Mouse (Mus musculus) mesoderm, embryonic 11.5 days (tissue): Measurements from ENCODE around the gene Gm19426.

Experiments used
- DNase-seq: peaks from one replicate; pipeline ENCODE4 v3.0.0-alpha.2; 2012; ENCODE audit warnings: low read depth, low spot score

Gene Gm19426

DNA sequence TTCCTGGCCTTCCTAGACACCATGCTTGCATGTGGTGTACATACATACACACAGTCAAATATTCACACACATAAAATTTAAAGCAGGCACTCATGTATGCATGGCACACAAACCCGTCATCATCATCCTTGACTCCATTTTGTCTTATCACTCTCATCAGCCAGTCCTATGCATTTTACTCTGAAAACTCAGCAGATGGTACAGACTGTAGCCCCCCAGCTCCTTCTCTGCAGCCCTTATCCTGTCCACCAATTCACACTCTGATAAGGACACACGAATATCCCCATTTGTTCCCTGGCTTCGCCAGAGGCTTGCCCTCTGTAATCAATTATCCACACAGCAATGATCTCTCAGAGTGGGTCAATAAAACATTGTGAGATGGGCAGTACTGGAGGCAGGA, 22.3 kb downstream of the Gm19426 start:
- no peak for DNase-seq

DNA sequence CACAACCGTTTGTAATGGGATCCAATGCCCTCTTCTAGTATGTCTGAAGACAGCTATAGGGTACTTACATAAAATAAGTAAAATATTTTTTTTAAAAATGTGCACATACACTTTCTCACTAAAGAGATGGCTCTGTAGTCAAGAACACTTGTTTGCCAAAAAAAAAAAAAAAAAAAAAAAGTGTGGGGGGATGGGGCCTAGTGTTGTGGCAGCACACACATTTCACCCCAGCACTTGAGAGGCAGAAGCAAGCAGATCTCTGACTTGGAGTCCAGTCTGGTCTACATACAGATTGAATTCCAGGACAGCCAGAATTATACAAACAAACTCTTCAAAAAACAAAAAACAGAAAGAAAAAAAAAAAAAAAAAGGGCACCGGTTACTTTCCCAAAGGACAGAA, 22.7 kb downstream of the Gm19426 start:
- DNase-seq: no peak

- no peak for DNase-seq
These were observed 26.1 kb downstream of the Gm19426 start for GRCm38 (mm10) chr2:84717357-84717756.

DNA sequence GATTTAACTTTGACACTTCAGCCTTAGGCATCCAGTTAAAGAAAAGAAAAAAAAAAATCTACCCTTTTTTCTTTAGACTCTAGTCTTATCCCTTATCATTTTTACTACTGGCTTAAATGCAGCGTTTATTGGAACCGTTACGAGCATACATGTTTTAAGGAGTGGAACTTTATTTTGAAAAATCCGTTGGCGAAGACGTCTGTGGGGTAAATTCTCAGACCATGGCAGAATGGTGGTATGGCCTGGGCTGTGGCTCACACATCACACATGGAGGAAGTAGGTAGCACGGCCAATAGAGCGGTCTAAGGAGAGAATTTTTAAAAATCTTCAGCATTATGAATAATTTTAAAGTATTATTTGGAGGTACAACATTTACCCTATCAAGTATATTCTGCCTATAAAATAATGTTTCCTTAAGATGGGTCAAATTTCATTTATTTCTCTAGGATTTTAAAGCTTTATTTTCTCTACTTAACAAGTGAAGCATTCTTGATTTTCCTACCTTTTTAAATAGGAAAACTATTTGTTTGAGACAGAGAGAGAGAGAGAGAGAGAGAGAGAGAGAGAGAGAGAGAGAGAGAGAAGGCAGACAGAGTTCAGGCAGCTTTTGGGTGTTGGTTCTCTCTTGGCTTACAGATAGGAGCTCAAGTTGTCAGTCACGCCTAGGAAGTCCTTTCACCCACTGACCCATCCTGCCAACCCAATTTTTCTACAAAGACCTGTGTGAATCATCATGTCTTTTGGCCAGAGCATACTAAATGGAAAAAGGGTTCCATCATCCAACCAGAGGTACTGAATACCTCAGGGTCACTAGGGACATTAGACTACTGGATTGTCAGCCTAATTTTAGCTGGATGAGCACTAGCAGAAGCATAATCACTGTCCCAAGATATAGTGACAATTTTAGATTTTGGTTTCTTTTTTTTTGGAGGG, 26.8 kb downstream of the Gm19426 start:
- no peak for DNase-seq

DNA sequence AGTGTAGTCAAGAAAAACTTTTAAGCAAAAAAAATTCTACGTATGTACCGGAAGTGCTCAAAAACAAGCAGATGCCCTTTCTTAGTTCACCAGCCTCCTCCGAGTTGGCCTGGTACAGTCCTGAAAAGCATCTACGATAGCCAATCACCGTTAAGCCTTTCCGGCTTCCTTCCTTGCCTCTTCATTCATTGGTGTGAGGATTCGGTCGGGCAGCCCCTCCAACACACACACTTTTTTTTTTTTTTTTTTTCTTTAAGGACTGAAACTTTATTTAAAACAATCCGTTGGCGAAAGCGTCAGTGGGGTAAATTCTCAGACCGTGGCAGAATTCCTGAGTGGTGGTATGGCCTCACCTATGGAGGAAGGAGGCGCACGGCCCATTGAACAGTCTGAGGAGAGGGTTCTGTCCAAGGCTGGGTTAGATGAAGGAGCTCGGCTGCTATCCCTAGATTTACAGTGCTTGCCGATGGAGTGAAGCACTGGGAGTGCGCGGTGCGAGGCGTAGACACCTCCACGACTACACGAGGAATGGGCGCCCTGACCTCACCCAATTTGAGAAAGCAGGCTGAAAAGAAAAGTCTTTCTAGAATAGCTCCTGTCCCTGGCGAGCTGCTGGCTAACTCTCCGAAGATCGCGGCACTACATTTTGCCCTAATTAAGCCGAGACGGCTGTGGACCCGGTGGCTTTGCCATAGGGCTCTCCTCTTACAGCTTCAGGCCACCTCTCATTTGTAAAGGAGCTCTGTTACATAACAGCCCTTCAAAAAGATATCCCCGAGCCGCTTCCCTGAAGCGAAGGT, 27.7 kb downstream of the Gm19426 start:
- peak; percentile 95 for DNase-seq

DNA sequence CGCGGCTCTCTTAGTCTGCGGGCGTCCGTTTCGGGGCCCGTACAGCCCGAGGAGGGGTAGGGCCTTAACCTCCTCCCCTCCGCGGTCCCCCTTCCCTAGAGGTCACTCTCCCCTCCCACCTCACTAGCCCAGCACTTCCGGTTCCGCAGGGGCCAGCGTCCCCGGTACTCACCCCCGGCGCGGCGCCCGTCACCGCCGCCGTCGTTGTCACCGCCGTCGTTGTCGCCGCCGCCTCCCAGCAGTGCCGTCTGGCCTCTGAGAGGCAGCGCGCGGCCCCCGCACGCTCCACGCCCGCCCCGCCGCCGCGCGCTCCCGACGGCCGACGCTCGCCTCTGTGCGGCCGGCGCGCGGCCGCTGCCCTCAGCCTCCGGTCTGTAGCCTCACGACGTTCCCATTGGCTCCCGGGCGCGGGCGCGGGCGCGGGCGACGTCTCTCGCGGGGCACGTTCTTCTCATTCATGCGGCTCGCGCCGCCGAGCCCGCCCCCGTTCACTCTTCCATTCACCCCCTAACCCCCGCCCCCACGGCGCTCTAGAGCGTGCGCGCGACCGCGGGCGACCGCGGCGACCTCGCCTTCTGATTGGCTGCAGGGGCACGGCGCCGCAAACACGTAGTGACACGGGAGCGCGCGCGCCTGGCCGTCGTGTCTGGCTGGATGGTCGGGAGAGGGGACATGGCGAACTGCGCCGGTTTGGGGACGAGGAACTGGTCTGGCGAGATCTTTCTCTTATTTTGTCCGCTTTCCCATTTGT, 28.5 kb downstream of the Gm19426 start, which contains the start of gene Zdhhc5:
Zdhhc5 (minus strand) TSS at position 370 of the 751 bp plus-strand sequence.
- peak; percentile 99 for DNase-seq

GRCm38 (mm10) chr2:84714422-84714810, 29.0 kb downstream of the Gm19426 start:
- no peak for DNase-seq

GRCm38 (mm10) chr2:84711898-84712297, 31.6 kb downstream of the Gm19426 start:
- no peak for DNase-seq

DNA sequence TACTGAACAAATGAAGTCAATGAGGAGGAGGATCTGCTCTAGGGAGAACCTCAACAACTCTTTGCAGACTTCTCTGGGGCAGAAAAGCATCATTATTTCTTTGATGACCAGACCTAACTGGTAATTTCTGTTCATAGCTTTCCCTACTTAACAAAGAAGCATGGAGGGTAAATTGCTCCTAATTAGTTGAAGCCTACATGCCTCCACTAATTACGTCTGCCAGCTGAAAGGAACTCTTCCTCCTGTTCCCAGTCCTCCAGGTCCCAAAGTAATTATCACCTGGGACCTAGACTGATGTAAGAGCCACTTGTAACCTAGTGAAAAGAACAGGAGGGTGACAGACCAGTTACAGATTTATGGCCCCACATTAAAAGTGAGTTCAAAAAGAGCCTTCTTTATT, 35.9 kb downstream of the Gm19426 start:
- DNase-seq: no peak

- no peak for DNase-seq
These were observed 38.2 kb downstream of the Gm19426 start for GRCm38 (mm10) chr2:84705295-84705694.

DNA sequence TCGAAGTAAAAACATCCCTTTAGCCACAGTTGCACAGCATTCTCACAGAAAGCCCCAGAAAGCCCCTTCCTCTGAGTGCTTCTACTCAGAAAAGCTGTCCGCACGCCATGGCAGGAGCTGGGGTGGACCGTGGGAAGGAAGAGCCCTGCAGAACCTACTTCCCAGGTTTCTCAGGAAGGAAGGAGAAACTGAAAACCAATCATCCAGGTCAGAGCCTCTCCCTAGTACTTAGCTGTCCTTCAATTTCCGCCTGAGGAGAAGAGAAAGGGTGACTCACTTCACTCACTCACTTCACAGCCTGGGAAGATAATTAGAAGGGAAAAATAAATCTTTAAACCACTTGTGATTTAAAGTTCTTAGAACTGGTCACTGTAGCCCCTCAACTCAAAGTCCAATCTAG, 39.1 kb downstream of the Gm19426 start:
- no peak for DNase-seq

- DNase-seq: no peak
These were observed 40.0 kb downstream of the Gm19426 start for GRCm38 (mm10) chr2:84703497-84703896.

DNA sequence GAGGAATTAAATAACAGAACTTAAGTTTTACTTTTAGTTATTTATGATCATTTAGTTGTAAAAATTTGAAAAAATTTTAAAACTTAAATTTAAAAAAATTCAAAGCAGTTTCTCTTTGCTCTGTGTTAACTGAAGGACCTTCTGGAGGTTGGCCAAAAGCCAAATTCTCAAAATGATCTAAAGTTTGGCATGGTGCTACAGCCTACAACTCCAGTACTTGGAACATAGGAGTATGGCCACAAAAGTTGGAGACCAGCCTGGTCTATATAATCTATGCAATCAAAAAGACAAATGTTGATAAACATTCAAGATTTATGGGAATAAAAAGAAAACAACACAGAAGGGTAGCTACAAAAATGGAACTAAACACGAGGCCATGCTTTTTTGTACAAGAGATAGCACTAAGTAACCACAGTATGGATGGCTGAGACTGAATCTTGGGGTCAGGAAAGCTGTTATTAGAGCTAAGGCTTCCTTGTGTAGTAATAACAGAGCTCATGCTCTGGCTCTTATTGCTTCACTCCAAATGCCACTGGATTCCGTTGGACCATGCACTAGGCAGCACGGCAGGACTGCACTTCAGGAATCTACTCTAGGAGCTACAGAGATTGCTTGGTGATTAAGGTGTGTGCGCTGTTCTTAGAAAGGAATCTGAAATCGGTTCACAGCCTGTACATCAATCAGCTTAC, 48.3 kb downstream of the Gm19426 start:
- no peak for DNase-seq
